Mouse (Mus musculus): Measurements from ENCODE around the gene Actb.

Gene Actb

GRCm38 (mm10) chr5:142906532-142907047, at the start of gene Actb:
Gene Actb (minus strand): TSS chr5:142906754.
- DNase-seq (ENCODE audit: low spot score), result peak; percentile 91

GRCm38 (mm10) chr5:142953641-142954040, 47.1 kb upstream of the Actb start:
- no peak for DNase-seq (ENCODE audit: low spot score)

GRCm38 (mm10) chr5:142950405-142950804, 43.9 kb upstream of the Actb start:
- DNase-seq (ENCODE audit: low spot score), result no peak

- no peak for DNase-seq (ENCODE audit: low spot score)
Observed at GRCm38 (mm10) chr5:142949580-142949979, 43.0 kb upstream of the Actb start.

GRCm38 (mm10) chr5:142947460-142947859, 40.9 kb upstream of the Actb start:
- DNase-seq (ENCODE audit: low spot score), result no peak

GRCm38 (mm10) chr5:142944979-142945682, 38.6 kb upstream of the Actb start:
- DNase-seq (ENCODE audit: low spot score), result no peak

GRCm38 (mm10) chr5:142940393-142940792, 33.8 kb upstream of the Actb start:
- DNase-seq (ENCODE audit: low spot score), result no peak

- peak; percentile 59 for DNase-seq (ENCODE audit: low spot score)
Observed at GRCm38 (mm10) chr5:142937956-142938727, 31.6 kb upstream of the Actb start.

GRCm38 (mm10) chr5:142936336-142936719, 29.8 kb upstream of the Actb start:
- DNase-seq (ENCODE audit: low spot score), result peak; percentile 77

GRCm38 (mm10) chr5:142935642-142936335, 29.2 kb upstream of the Actb start:
- peak; percentile 78 for DNase-seq (ENCODE audit: low spot score)

- DNase-seq (ENCODE audit: low spot score), result no peak
Observed at GRCm38 (mm10) chr5:142932731-142933130, 26.2 kb upstream of the Actb start.

GRCm38 (mm10) chr5:142932084-142932685, 25.6 kb upstream of the Actb start:
- DNase-seq (ENCODE audit: low spot score), result peak; percentile 66

GRCm38 (mm10) chr5:142931241-142931745, 24.7 kb upstream of the Actb start:
- DNase-seq (ENCODE audit: low spot score), result no peak

- no peak for DNase-seq (ENCODE audit: low spot score)
Observed at GRCm38 (mm10) chr5:142929400-142929752, 22.8 kb upstream of the Actb start.

- DNase-seq (ENCODE audit: low spot score), result peak; percentile 62
Observed at GRCm38 (mm10) chr5:142928749-142929399, 22.3 kb upstream of the Actb start.

GRCm38 (mm10) chr5:142927341-142927930, 20.9 kb upstream of the Actb start:
- no peak for DNase-seq (ENCODE audit: low spot score)

- no peak for DNase-seq (ENCODE audit: low spot score)
Observed at GRCm38 (mm10) chr5:142926940-142927228, 20.3 kb upstream of the Actb start.

- peak; percentile 49 for DNase-seq (ENCODE audit: low spot score)
Observed at GRCm38 (mm10) chr5:142926204-142926939, 19.8 kb upstream of the Actb start.

GRCm38 (mm10) chr5:142924336-142924959, 17.9 kb upstream of the Actb start:
- DNase-seq (ENCODE audit: low spot score), result no peak

- no peak for DNase-seq (ENCODE audit: low spot score)
Observed at GRCm38 (mm10) chr5:142923781-142924180, 17.2 kb upstream of the Actb start.
